Mouse (Mus musculus): ENCODE results near the gene Ccdc146. TPM values are rescaled to one million over a fixed set of nuclear protein-coding genes. Genes with fewer than 3 reads are reported as not detected.

Gene Ccdc146
- polyA plus RNA-seq, 1 experiment from 2014 or later, result 0.09 TPM

DNA sequence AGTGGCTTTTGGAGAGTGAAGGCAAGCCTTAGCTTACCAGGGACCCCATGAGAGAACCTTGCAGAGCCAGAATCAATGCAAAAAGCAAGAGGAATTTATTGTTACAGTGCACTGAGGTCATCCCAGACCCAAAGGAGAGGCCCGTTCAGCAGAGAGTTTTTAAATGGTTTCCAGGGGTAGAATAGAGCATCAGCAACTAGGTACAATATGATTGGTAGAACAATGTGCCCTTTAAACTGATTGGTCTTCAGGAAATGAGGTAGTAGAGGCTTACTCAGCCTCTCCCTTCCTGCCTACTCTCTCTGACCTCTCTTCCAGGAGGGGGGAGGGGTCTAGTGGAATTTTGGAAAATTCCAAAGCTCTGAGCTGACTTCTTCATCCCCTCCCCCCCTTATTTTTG is 179.2 kb downstream of the Ccdc146 start:
- 43% methylated on average over 1 of the region's 1 CpGs for WGBS
- H3K27me3 ChIP-seq (ENCODE audit: insufficient read depth, low read length), result no peaks in the 10 kb centered on the region
- DNase-seq (ENCODE audit: low spot score), result no peak
- H3K4me3 ChIP-seq (replicated peaks; ENCODE audit: low read depth, low read length), result no peak overlapping the region
- H3K4me1 ChIP-seq (replicated peaks; ENCODE audit: insufficient read depth, low read length), result no peaks in the 10 kb centered on the region
- ATAC-seq (replicated peaks; ENCODE audit: low FRiP score, low read depth), result no peak
- no peak overlapping the region for H3K27ac ChIP-seq
- TF ChIP-seq CTCF (IDR thresholded peaks at IDR 0.05; ENCODE audit: low read depth), result no peak
- H3K9ac ChIP-seq (ENCODE audit: low read depth, low read length), result no peak overlapping the region
- no peaks in the 10 kb centered on the region for H3K36me3 ChIP-seq (ENCODE audit: insufficient read depth, low read length)
- H3K4me2 ChIP-seq (ENCODE audit: low read length), result no peak overlapping the region
- H3K9me3 ChIP-seq (replicated peaks; ENCODE audit: low read length), result no peaks in the 10 kb centered on the region

DNA sequence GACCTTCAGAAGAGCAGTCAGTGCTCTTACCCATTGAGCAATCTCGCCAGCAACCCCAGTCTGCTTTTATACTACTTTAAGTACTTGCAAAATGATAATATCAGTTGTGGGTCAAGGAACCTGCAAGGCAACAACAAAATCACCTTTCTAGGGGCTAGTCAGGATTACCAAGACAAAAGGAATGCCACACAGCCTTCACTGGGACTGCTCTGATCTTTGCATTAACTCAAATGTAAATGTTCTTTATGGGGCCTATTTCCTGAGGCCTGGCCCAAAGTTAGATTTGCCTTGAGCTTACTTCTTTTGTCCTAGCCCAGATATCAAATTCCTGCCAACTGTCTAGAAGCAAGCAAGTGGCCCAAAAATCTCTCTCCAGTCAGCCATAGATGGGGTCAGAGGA is 179.9 kb downstream of the Ccdc146 start:
- H3K27me3 ChIP-seq (ENCODE audit: insufficient read depth, low read length), result no peaks in the 10 kb centered on the region
- H3K4me3 ChIP-seq (replicated peaks; ENCODE audit: low read depth, low read length), result no peak overlapping the region
- no peaks in the 10 kb centered on the region for H3K36me3 ChIP-seq (ENCODE audit: insufficient read depth, low read length)
- WGBS, result 100% methylated on average over 1 of the region's 1 CpGs
- H3K4me1 ChIP-seq (replicated peaks; ENCODE audit: insufficient read depth, low read length), result no peaks in the 10 kb centered on the region
- ATAC-seq (replicated peaks; ENCODE audit: low FRiP score, low read depth), result no peak
- TF ChIP-seq CTCF (IDR thresholded peaks at IDR 0.05; ENCODE audit: low read depth), result no peak
- no peak overlapping the region for H3K4me2 ChIP-seq (ENCODE audit: low read length)
- no peak overlapping the region for H3K9ac ChIP-seq (ENCODE audit: low read depth, low read length)
- no peaks in the 10 kb centered on the region for H3K9me3 ChIP-seq (replicated peaks; ENCODE audit: low read length)
- DNase-seq (ENCODE audit: low spot score), result no peak
- H3K27ac ChIP-seq, result no peak overlapping the region

Other genes with a start within 250 kb of the Ccdc146 start
- gene Gsap, start 238.4 kb downstream of the Ccdc146 start, polyA plus RNA-seq (2015; fragmentation: Nextera tagmentation; extraction: Ambion mirVana), result 1.8 and 2.0 TPM in 2 replicates
- gene Fgl2, start 52.0 kb downstream of the Ccdc146 start, polyA plus RNA-seq (2015; fragmentation: Nextera tagmentation; extraction: Ambion mirVana), result 11.1 and 11.9 TPM in 2 replicates
- 4.9 and 5.1 TPM in 2 replicates for gene Fam185a, start 281 bp upstream of the Ccdc146 start, polyA plus RNA-seq (2015; fragmentation: Nextera tagmentation; extraction: Ambion mirVana)
- 50.3 and 54.2 TPM in 2 replicates for gene Lrrc17, start 118.9 kb upstream of the Ccdc146 start, polyA plus RNA-seq (2015; fragmentation: Nextera tagmentation; extraction: Ambion mirVana)
- gene Fbxl13, start 221.0 kb upstream of the Ccdc146 start, polyA plus RNA-seq (2015; fragmentation: Nextera tagmentation; extraction: Ambion mirVana), result 0.32 and 0.46 TPM in 2 replicates
- 43.7 and 44.2 TPM in 2 replicates for gene Armc10, start 221.1 kb upstream of the Ccdc146 start, polyA plus RNA-seq (2015; fragmentation: Nextera tagmentation; extraction: Ambion mirVana)